In the genomic region with DNA sequence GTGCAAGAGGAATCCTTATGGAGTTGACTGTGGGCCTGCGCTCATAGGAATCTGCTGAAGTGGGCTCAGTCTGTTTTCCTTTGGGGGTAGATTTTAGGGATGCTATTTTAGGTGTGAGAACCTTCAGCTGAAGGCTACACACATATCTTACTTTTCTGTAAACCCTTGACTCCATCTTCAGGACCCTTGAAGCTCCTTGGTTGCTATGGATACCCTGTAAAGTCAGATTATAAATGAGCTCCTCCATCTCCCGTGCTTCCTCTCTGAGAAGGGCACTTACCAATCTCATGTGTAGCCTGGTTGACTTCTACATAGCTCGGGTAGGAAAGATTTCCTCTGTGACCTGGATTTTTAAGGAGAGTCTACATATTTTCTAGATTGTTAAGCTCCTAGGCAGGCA, we compare ENCODE assay signal across 13 mouse cellular contexts.
"Had no signal": no experiment of that assay in that cellular context is flagged by ENCODE, and none has a peak within 500 bp of the region (broad histone marks: within the 10 kb centered on the region; RNA-seq: fewer than 3 reads in every experiment).

No protein-coding gene starts in this region.

- H3K4me3 ChIP-seq: intestine, embryonic 15.5 days; limb, embryonic 12.5 days; liver, embryonic 13.5 days; midbrain, embryonic 13.5 days had no signal

- H3K36me3 ChIP-seq: intestine, embryonic 15.5 days; limb, embryonic 12.5 days; liver, embryonic 13.5 days; midbrain, embryonic 13.5 days had no signal

- H3K9ac ChIP-seq: intestine, embryonic 15.5 days; limb, embryonic 12.5 days; liver, embryonic 13.5 days; liver, postnatal 0 days; midbrain, embryonic 13.5 days had no signal

- ATAC-seq: liver, postnatal 0 days; midbrain, embryonic 13.5 days had no signal

- H3K4me2 ChIP-seq: intestine, embryonic 15.5 days; limb, embryonic 12.5 days; liver, embryonic 13.5 days; midbrain, embryonic 13.5 days had no signal

- H3K9me3 ChIP-seq: intestine, embryonic 15.5 days; limb, embryonic 12.5 days; liver, embryonic 13.5 days; midbrain, embryonic 13.5 days had no signal

- DNase-seq: kidney, adult 8-10 months; kidney, postnatal 36 days; layer of hippocampus, adult 9-11 months; layer of hippocampus, postnatal 36 days; liver; liver, embryonic 13.5 days; liver, postnatal 0 days; thymus, adult 2 months; thymus, postnatal 25 days had no signal

- H3K27ac ChIP-seq: intestine, embryonic 15.5 days; kidney, postnatal 0 days; limb, embryonic 12.5 days; liver, embryonic 13.5 days; midbrain, embryonic 13.5 days had no signal

- H3K27me3 ChIP-seq: intestine, embryonic 15.5 days; limb, embryonic 12.5 days; liver, embryonic 13.5 days; midbrain, embryonic 13.5 days had no signal
